Mouse (Mus musculus) embryonic facial prominence, embryonic 14.5 days (tissue): ENCODE data around the gene Sox5. TPM values are rescaled to one million over a fixed set of nuclear protein-coding genes. Genes with fewer than 3 reads are reported as not detected.
A peak's percentile ranks its signal among the peaks of the same experiment; 100 is the strongest.

ENCODE experiments used
- ATAC-seq: fragments of 200-750 bp; cut with Nextera tagmentation; 2 replicates; pipeline ENCODE4 v1.8.0; 2017; ENCODE audit warnings: low read depth, moderate number of reproducible peaks, moderate TSS enrichment
- DNase-seq: peaks from one replicate; pipeline ENCODE4 v3.0.0-alpha.2; 2015; ENCODE audit warnings: low spot score
- H3K27ac ChIP-seq: fragments of 300-500 bp; sonication (generic); replicated peaks from 2 replicates; pipeline ENCODE4 v1.5.1; 2014; ENCODE audit warnings: low read depth, mild to moderate bottlenecking, low read length, moderate library complexity
- H3K27me3 ChIP-seq: fragments of 300-500 bp; sonication (generic); replicated peaks from 2 replicates; pipeline ENCODE4 v1.6.1; 2014; ENCODE audit warnings: low read length; ENCODE audit not compliant: control insufficient read depth, insufficient read depth
- H3K36me3 ChIP-seq: fragments of 300-500 bp; sonication (generic); 2 replicates; pipeline ENCODE4 v1.6.1; 2014; ENCODE audit warnings: low read length, mixed read lengths; ENCODE audit not compliant: control insufficient read depth, insufficient read depth
- H3K4me1 ChIP-seq: fragments of 300-500 bp; sonication (generic); 2 replicates; pipeline ENCODE4 v1.6.1; 2014; ENCODE audit warnings: antibody characterized with exemption, low read length; ENCODE audit not compliant: control insufficient read depth, insufficient read depth
- H3K4me2 ChIP-seq: fragments of 300-500 bp; sonication (generic); 2 replicates; pipeline ENCODE4 v1.6.1; 2014; ENCODE audit warnings: low read depth, mild to moderate bottlenecking, low read length, moderate library complexity, mixed read lengths
- H3K4me3 ChIP-seq: fragments of 300-500 bp; sonication (generic); 2 replicates; pipeline ENCODE4 v1.5.1; 2014; ENCODE audit warnings: low read depth, mild to moderate bottlenecking, low read length
- H3K9ac ChIP-seq: fragments of 300-500 bp; sonication (generic); 2 replicates; pipeline ENCODE4 v1.6.1; 2014; ENCODE audit warnings: low read depth, mild to moderate bottlenecking, low read length, moderate library complexity, mixed read lengths
- H3K9me3 ChIP-seq: fragments of 300-500 bp; sonication (generic); 2 replicates; pipeline ENCODE4 v1.6.1; 2016; ENCODE audit warnings: low read length; ENCODE audit not compliant: control insufficient read depth
- WGBS: fragments of 180-500 bp; shearing (Covaris S2); extraction: QIAGEN DNeasy Blood & Tissue Kit; methylation state at CpG from one replicate; pipeline ENCODE4 v1.1.7; 2014; 5-methylcytosine and 5-hydroxymethylcytosine counted together
- polyA plus RNA-seq: library from polyadenylated mRNA; unstranded; fragments of >200 nt; fragmentation: Nextera tagmentation; extraction: Ambion mirVana; gene quantifications from 2 replicates; pipeline ENCODE4 v1.2.1, GENCODE M21; 2014

Gene Sox5
- polyA plus RNA-seq, 1 experiment from 2014 or later: 10.8 TPM

DNA sequence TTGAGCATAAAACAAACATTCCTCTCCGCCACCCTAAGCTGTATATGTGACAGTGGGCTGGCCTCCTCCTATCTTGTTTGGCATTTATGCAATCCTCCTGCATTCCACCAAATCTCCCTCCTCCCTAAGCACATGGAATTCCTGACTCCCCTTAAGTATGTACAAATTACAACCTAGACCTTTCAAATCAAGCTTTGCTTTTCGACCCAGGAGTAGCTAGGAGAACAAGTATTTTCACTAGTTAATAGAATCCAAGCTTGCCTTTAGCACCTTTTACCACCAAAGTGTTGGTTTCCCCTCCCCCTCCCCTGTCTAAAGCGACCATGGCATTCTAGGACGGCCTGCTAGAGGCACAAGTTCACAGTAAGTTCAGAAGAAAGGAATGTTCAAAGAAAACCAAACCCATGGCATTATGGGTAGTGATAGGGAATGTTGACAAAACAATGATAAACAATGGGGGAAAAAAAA is 133.6 kb downstream of the Sox5 start:
- Histone ChIP-seq H3K4me1 (0 out of 2 replicates have a peak, but pooled peaks cover 3% of the 10 kb centered on the region), H3K27ac (no peak overlapping the region), H3K9ac (no peak overlapping the region), H3K4me3 (no peak overlapping the region), H3K9me3 (no peaks in the 10 kb centered on the region), H3K36me3 (no peaks in the 10 kb centered on the region), H3K4me2 (no peak overlapping the region), H3K27me3 (no peaks in the 10 kb centered on the region)
- ATAC-seq (peak; percentile 55; the same call in 1 of the 2 replicates), DNase-seq (peak; percentile 20)
- 29% methylated on average over 4 of the region's 4 CpGs for WGBS

- ATAC-seq: no peak
- Histone ChIP-seq H3K4me3 (no peak overlapping the region), H3K9me3 (no peaks in the 10 kb centered on the region), H3K27me3 (no peaks in the 10 kb centered on the region), H3K27ac (no peak overlapping the region), H3K36me3 (no peaks in the 10 kb centered on the region), H3K9ac (no peak overlapping the region), H3K4me2 (no peak overlapping the region), H3K4me1 (0 out of 2 replicates have a peak, but pooled peaks cover 3% of the 10 kb centered on the region)
- WGBS: 88% methylated on average over 3 of the region's 3 CpGs
- DNase-seq: no peak
Measured at GRCm38 (mm10) chr6:144646331-144646730, 135.4 kb downstream of the Sox5 start.

GRCm38 (mm10) chr6:144645796-144646195 is 136.0 kb downstream of the Sox5 start:
- ATAC-seq: no peak
- Histone ChIP-seq H3K27me3 (no peaks in the 10 kb centered on the region), H3K36me3 (no peaks in the 10 kb centered on the region), H3K4me1 (0 out of 2 replicates have a peak, but pooled peaks cover 3% of the 10 kb centered on the region), H3K9me3 (no peaks in the 10 kb centered on the region), H3K4me3 (no peak overlapping the region), H3K4me2 (no peak overlapping the region), H3K27ac (no peak overlapping the region), H3K9ac (no peak overlapping the region)
- DNase-seq: no peak
- 88% methylated on average over 4 of the region's 4 CpGs for WGBS

DNA sequence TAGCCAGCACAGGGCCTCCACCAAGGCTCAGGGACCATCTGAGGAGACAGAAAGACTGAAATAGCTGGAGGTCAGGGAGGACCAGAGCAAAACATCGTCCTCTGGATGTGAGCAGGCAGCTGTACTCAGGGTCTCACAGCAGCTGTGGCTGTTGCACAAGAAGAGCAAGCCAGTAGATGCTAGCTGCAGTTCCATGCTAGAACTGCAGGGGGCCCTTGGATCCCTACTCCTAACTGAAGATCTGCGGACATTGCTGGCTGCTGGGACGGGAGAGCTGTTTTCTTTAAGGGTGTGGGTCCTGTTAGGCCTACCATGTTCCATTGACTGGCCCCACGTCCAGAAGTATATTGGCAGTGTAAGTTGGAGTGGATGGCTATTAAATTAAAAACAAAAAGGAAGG is 137.1 kb downstream of the Sox5 start:
- Histone ChIP-seq H3K4me1 (0 out of 2 replicates have a peak, but pooled peaks cover 3% of the 10 kb centered on the region), H3K9me3 (no peaks in the 10 kb centered on the region), H3K27me3 (no peaks in the 10 kb centered on the region), H3K4me3 (no peak overlapping the region), H3K4me2 (no peak overlapping the region), H3K36me3 (no peaks in the 10 kb centered on the region), H3K27ac (no peak overlapping the region), H3K9ac (no peak overlapping the region)
- DNase-seq (no peak), ATAC-seq (peak; percentile 6; the same call in 1 of the 2 replicates)
- WGBS: 64% methylated on average over 4 of the region's 4 CpGs

DNA sequence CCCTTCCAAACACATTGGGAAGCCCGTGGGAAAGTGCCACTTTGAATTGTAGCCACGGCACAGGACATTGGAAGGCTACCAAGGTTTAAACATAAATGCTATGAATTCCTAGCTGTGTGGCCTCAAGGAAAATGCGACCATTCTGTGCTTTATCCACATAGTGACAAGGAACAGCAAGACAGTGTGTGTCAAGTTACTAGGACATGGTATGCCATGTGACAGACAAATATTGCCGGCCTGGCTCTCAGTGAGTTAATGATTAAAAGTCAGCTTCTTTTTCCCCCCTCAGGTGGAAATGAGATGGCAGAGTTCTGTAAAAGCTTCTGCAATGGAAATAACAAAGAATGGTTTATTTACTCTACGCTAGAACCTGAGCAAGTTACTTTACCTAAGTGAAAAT is 138.2 kb downstream of the Sox5 start:
- 73% methylated on average over 5 of the region's 5 CpGs for WGBS
- DNase-seq (no peak), ATAC-seq (no peak)
- Histone ChIP-seq H3K36me3 (no peaks in the 10 kb centered on the region), H3K27me3 (no peaks in the 10 kb centered on the region), H3K4me2 (no peak overlapping the region), H3K4me3 (no peak overlapping the region), H3K9me3 (no peaks in the 10 kb centered on the region), H3K4me1 (0 out of 2 replicates have a peak, but pooled peaks cover 3% of the 10 kb centered on the region), H3K27ac (no peak overlapping the region), H3K9ac (no peak overlapping the region)

- H3K9ac ChIP-seq: no peak overlapping the region
- H3K9me3 ChIP-seq: no peaks in the 10 kb centered on the region
- H3K27me3 ChIP-seq: no peaks in the 10 kb centered on the region
- no peak overlapping the region for H3K4me3 ChIP-seq
- H3K27ac ChIP-seq: no peak overlapping the region
- ATAC-seq (no peak), DNase-seq (no peak)
- WGBS: 65% methylated on average over 5 of the region's 5 CpGs
- H3K4me1 ChIP-seq: no peaks in the 10 kb centered on the region
- no peak overlapping the region for H3K4me2 ChIP-seq
- H3K36me3 ChIP-seq: no peaks in the 10 kb centered on the region
Measured at GRCm38 (mm10) chr6:144641888-144642287, 139.9 kb downstream of the Sox5 start.

DNA sequence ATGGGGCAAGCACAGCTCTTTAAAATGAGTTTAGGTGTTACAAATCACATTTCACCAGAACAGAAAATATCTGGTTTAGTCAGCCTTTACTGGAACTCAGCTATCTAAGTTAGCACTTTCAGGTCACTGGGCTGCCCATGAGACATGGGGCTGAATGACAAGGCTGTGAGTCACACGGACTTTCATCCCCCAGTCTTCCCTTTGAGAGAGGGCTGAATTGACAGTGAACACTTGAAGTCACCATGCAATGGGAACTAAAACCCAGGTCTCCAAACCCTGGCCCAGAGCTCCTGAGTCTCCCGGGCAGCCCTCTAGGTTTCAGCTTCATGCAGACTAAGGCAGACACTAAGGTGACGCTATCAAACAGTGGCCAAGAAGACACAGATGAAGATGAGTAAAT is 141.2 kb downstream of the Sox5 start:
- no peak overlapping the region for H3K4me3 ChIP-seq
- H3K27me3 ChIP-seq: no peaks in the 10 kb centered on the region
- no peak overlapping the region for H3K9ac ChIP-seq
- no peak for DNase-seq
- WGBS: 79% methylated on average over 3 of the region's 3 CpGs
- H3K27ac ChIP-seq: no peak overlapping the region
- ATAC-seq: no peak
- H3K4me1 ChIP-seq: no peaks in the 10 kb centered on the region
- no peak overlapping the region for H3K4me2 ChIP-seq
- no peaks in the 10 kb centered on the region for H3K9me3 ChIP-seq
- no peaks in the 10 kb centered on the region for H3K36me3 ChIP-seq

DNA sequence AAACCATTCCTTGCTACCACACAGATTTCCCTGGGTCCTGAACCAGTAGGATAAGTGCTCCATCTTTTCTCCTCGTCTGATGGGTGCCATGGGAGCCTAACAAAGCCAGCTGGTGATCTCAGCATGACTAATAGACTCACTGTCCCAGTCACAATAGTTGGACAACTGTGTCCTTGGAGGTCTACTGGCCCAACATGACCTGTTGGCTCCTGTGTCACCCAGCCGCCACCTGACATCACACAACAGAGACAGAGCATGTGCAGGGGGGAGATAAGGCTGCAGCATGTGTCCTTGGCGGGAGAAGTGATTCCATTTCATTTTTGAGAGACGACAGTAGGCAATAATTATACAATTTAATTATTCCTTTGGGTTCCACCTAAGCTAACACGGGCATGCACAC is 143.2 kb downstream of the Sox5 start:
- Histone ChIP-seq H3K4me3 (no peak overlapping the region), H3K9ac (no peak overlapping the region), H3K36me3 (no peaks in the 10 kb centered on the region), H3K27ac (no peak overlapping the region), H3K9me3 (no peaks in the 10 kb centered on the region), H3K4me2 (no peak overlapping the region), H3K27me3 (no peaks in the 10 kb centered on the region), H3K4me1 (no peaks in the 10 kb centered on the region)
- DNase-seq: no peak
- ATAC-seq: no peak
- 82% methylated on average over 5 of the region's 5 CpGs for WGBS

GRCm38 (mm10) chr6:144627539-144628115 is 154.2 kb downstream of the Sox5 start:
- no peak for ATAC-seq

More at GRCm38 (mm10) chr6:144627539-144628115, 154.2 kb downstream of the Sox5 start:
- H3K27me3 ChIP-seq: no peaks in the 10 kb centered on the region
- no peak overlapping the region for H3K4me3 ChIP-seq
- no peaks in the 10 kb centered on the region for H3K4me1 ChIP-seq
- 89% methylated on average over 7 of the region's 7 CpGs for WGBS
- no peak overlapping the region for H3K4me2 ChIP-seq
- no peak overlapping the region for H3K9ac ChIP-seq
- no peaks in the 10 kb centered on the region for H3K9me3 ChIP-seq
- no peak overlapping the region for H3K27ac ChIP-seq
- H3K36me3 ChIP-seq: no peaks in the 10 kb centered on the region
- DNase-seq: no peak
